In the genomic region with DNA sequence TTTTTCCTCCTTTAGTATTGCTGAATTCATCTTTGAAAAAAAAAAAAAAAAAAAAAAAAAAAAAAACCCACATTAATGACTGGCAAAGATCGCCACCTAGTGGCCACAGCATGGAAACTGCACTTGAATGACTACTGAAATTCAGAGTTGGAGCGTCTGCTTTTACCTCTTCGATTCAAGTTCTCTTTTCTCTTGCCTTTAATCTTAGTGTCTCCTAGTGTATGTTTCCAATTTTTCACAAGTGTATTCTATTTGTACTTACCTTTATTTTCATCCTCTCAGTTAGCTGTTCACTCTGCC, we compare ENCODE assay signal across 8 mouse cellular contexts.
A peak's percentile ranks its signal among the peaks of the same experiment; 100 is the strongest.
DNase-seq lines count a peak whose midpoint lies in the region; ATAC-seq and TF ChIP-seq lines count a peak whose summit lies in the region.

No protein-coding gene starts in this region.

- TF ChIP-seq CTCF in kidney, adult 2 months (conservative IDR thresholded peaks at IDR 0.05; ENCODE audit: insufficient read depth, insufficient read length, low read depth, low read length) = no peak; the same call in 1 of the 2 replicates

- no peak overlapping the region for H3K9ac ChIP-seq in limb, embryonic 14.5 days (ENCODE audit: low read depth, low read length, severe bottlenecking)

- no peak for ATAC-seq in limb, embryonic 14.5 days (ENCODE audit: low FRiP score, low read depth)

- 23% methylated on average over 3 of the region's 3 CpGs for WGBS in kidney, adult 2 months
- 24% methylated on average over 3 of the region's 3 CpGs for WGBS in limb, embryonic 14.5 days

- no peak overlapping the region for H3K4me3 ChIP-seq in kidney, adult 2 months (ENCODE audit: insufficient read depth, low read depth, low read length)
- no peak overlapping the region for H3K4me3 ChIP-seq in limb, embryonic 14.5 days (replicated peaks; ENCODE audit: low read length)

- no peak overlapping the region for H3K27ac ChIP-seq in kidney, adult 2 months (ENCODE audit: insufficient read depth, low read depth, low read length)
- H3K27ac ChIP-seq in limb, embryonic 14.5 days (replicated peaks; ENCODE audit: low read depth, low read length) = no peak overlapping the region

- no peaks in the 10 kb centered on the region for H3K27me3 ChIP-seq in kidney, adult 2 months (replicated peaks; ENCODE audit: control insufficient read depth, insufficient read depth, low read length)
- no peaks in the 10 kb centered on the region for H3K27me3 ChIP-seq in limb, embryonic 14.5 days (ENCODE audit: control insufficient read depth, insufficient read depth, low read length)

- DNase-seq in adrenal gland, adult 18-20 months (ENCODE audit: low spot score in 2 of 2) = peak; percentile 7 to 29
- DNase-seq in adrenal gland, adult 2 months = no peak
- DNase-seq in kidney, adult 2 months = peak; percentile 20
- DNase-seq in kidney, adult 11 months = no peak
- peak; percentile 46 for DNase-seq in urinary bladder, postnatal 25 days (ENCODE audit: low spot score)
- DNase-seq in urinary bladder, postnatal 4 days (ENCODE audit: low spot score in 2 of 2) = no peak
- DNase-seq in limb, embryonic 14.5 days (ENCODE audit: low spot score) = peak; percentile 71
- DNase-seq in thymus, postnatal 0 days (ENCODE audit: low spot score) = peak; percentile 40

- no peaks in the 10 kb centered on the region for H3K4me1 ChIP-seq in kidney, adult 2 months (ENCODE audit: control insufficient read depth, insufficient read depth, low read length)
- 0 out of 2 replicates have a peak, but pooled peaks cover 7% of the 10 kb centered on the region for H3K4me1 ChIP-seq in limb, embryonic 14.5 days (ENCODE audit: control insufficient read depth, insufficient read depth, low read length)

- H3K4me2 ChIP-seq in limb, embryonic 14.5 days (replicated peaks; ENCODE audit: low read depth, low read length, severe bottlenecking) = no peak overlapping the region

- H3K36me3 ChIP-seq in kidney, adult 2 months (ENCODE audit: control insufficient read depth, insufficient read depth, low read length) = no peaks in the 10 kb centered on the region
- no peaks in the 10 kb centered on the region for H3K36me3 ChIP-seq in limb, embryonic 14.5 days (ENCODE audit: control insufficient read depth, insufficient read depth, low read length)

- H3K9me3 ChIP-seq in limb, embryonic 14.5 days (ENCODE audit: control insufficient read depth, low read length) = no peaks in the 10 kb centered on the region

- TF ChIP-seq POLR2A in kidney, adult 2 months (IDR thresholded peaks at IDR 0.05; ENCODE audit: low read depth, low read length) = no peak
- no peak for TF ChIP-seq POLR2A in limb, embryonic 14.5 days (IDR thresholded peaks at IDR 0.05; ENCODE audit: borderline replicate concordance, extremely low read depth, insufficient read depth, insufficient read length)

Comparison
In these comparisons a context has a peak if more than half of its experiments do, and no peak if none do; other contexts are left out.
1. DNase-seq: peak in adrenal gland, adult 18-20 months (2 of 2), kidney, adult 2 months (single experiment), urinary bladder, postnatal 25 days (single experiment), limb, embryonic 14.5 days (single experiment) and thymus, postnatal 0 days (single experiment); none in adrenal gland, adult 2 months (single experiment), kidney, adult 11 months (single experiment) and urinary bladder, postnatal 4 days (0 of 2).